Mouse (Mus musculus) liver, adult 2 months (tissue): Measurements from ENCODE around the gene Gjc2. TPM values are rescaled to one million over a fixed set of nuclear protein-coding genes. Genes with fewer than 3 reads are reported as not detected.

Experiments used
- DNase-seq: peaks from one replicate; pipeline ENCODE4 v3.0.0-alpha.2; 2011; ENCODE audit warnings: low read depth, low spot score; ENCODE audit errors: extremely low read depth
- H3K27ac ChIP-seq: fragments of 200-500 bp; replicated peaks from 2 replicates; pipeline ENCODE4 v1.5.1; 2012; ENCODE audit warnings: low read depth, mild to moderate bottlenecking, control low read depth, inconsistent platforms, low read length; ENCODE audit not compliant: insufficient read depth
- H3K27me3 ChIP-seq: fragments of 200-500 bp; 2 replicates; pipeline ENCODE4 v1.6.1; 2012; ENCODE audit warnings: mild to moderate bottlenecking, moderate library complexity, low read length, inconsistent platforms; ENCODE audit not compliant: control insufficient read depth, insufficient read depth
- H3K36me3 ChIP-seq: fragments of 200-500 bp; 2 replicates; pipeline ENCODE4 v1.6.1; 2012; ENCODE audit warnings: low read length, inconsistent platforms; ENCODE audit not compliant: control insufficient read depth, insufficient read depth
- H3K4me1 ChIP-seq: fragments of 200-500 bp; 2 replicates; pipeline ENCODE4 v1.6.1; 2011; ENCODE audit warnings: low read length; ENCODE audit not compliant: control insufficient read depth, insufficient read depth
- H3K4me3 ChIP-seq: fragments of 200-500 bp; 2 replicates; pipeline ENCODE4 v1.5.1; 2011; ENCODE audit warnings: low read depth, mild to moderate bottlenecking, control low read depth, low read length, moderate library complexity; ENCODE audit not compliant: insufficient read depth
- H3K79me2 ChIP-seq: fragments of 200-500 bp; 2 replicates; pipeline ENCODE4 v1.6.1; 2012; ENCODE audit warnings: inconsistent platforms, mild to moderate bottlenecking, low read length, moderate library complexity; ENCODE audit not compliant: control insufficient read depth, insufficient read depth
- H3K9ac ChIP-seq: fragments of 200-500 bp; 2 replicates; pipeline ENCODE4 v1.6.1; 2012; ENCODE audit warnings: low read depth, mild to moderate bottlenecking, control low read depth, inconsistent platforms, low read length
- CTCF ChIP-seq: fragments of 200-500 bp; IDR thresholded peaks from 2 replicates; pipeline ENCODE4 v1.5.1; 2011; ENCODE audit warnings: low read depth, low read length, control low read depth
- POLR2A ChIP-seq: fragments of 200-500 bp; IDR thresholded peaks from 2 replicates; pipeline ENCODE4 v1.6.1; 2011; ENCODE audit warnings: low read length, control low read depth; ENCODE audit not compliant: insufficient read depth; ENCODE audit errors: extremely low read depth
- WGBS: fragments of 180-500 bp; shearing (Covaris S2); methylation state at CpG from one replicate; pipeline ENCODE4 v1.1.7; 2018; 5-methylcytosine and 5-hydroxymethylcytosine counted together
- polyA plus RNA-seq: library from polyadenylated mRNA; depleted of rRNA; stranded (reverse); fragments of >200 nt; gene quantifications from 2 replicates; pipeline ENCODE4 v1.2.3, GENCODE M21; 2012
- total RNA-seq: library from RNA; depleted of rRNA; stranded (reverse); fragments of >200 nt; gene quantifications from 2 replicates; pipeline ENCODE4 v1.2.3, GENCODE M21; 2014

Gjc2 gene
- total and polyA plus RNA-seq, 2 experiments = 0.46 to 0.66 TPM

DNA sequence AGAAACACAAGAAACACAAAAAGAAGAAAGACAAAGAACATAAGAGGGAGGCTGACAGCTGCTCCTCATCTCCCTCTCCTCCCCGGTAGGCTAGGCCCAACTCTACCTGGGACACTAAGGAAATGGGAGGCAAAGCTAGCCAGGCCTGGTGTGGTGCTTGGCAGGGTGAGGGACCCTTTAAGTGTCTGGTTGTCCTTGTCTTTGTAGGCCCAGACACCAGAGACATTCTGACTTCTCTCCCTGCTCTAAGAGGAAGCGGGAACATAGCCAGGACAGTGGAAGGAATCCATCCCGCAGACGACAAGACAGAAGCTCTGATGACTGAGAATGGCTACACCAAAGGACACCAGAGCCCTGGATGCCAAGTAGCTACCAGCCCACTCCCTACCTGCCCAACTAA lies 27.0 kb upstream of the Gjc2 start:
- 69% methylated on average over 4 of the region's 4 CpGs for WGBS
- TF ChIP-seq CTCF (no peak), POLR2A (no peak)
- DNase-seq = no peak
- peaks cover 19% of the 10 kb centered on the region; the same call in 1 of the 2 replicates for H3K79me2 ChIP-seq
- no peaks in the 10 kb centered on the region for H3K27me3 ChIP-seq
- no peak overlapping the region for H3K9ac ChIP-seq
- no peak overlapping the region for H3K4me3 ChIP-seq
- no peak overlapping the region for H3K27ac ChIP-seq
- H3K36me3 ChIP-seq = peaks cover 30% of the 10 kb centered on the region
- H3K4me1 ChIP-seq = peaks cover 18% of the 10 kb centered on the region

DNA sequence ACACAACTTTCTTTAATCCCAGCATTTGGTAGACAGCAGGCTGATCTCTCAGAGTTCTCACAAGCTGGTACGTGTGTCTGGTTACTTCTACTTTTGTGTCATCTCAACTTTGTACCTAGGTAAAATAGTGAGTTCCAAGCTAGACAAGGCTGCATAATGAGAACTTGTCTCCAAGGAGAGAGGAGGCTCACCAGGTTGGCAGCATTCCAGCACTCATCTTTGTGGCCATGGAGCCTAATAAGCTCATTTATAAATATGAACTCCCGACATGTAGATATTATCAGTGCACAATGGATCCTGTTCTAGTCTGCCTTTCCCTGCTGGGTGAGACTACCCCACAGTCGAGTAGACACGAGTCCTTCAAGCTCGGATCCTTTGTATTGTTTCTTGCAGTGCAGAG lies 26.6 kb upstream of the Gjc2 start:
- Histone ChIP-seq H3K9ac (peak overlapping the region; percentile 23), H3K79me2 (peaks cover 16% of the 10 kb centered on the region; the same call in 1 of the 2 replicates), H3K4me3 (no peak overlapping the region), H3K27me3 (no peaks in the 10 kb centered on the region), H3K27ac (no peak overlapping the region), H3K36me3 (peaks cover 28% of the 10 kb centered on the region), H3K4me1 (peaks cover 15% of the 10 kb centered on the region)
- TF ChIP-seq POLR2A (no peak), CTCF (no peak)
- WGBS = 63% methylated on average over 5 of the region's 5 CpGs
- DNase-seq = no peak

GRCm38 (mm10) chr11:59209003-59209441 lies 26.0 kb upstream of the Gjc2 start:
- peaks cover 15% of the 10 kb centered on the region for H3K4me1 ChIP-seq
- peaks cover 12% of the 10 kb centered on the region; the same call in 1 of the 2 replicates for H3K79me2 ChIP-seq
- peak overlapping the region; percentile 89 for H3K4me3 ChIP-seq
- H3K36me3 ChIP-seq = peaks cover 27% of the 10 kb centered on the region
- H3K9ac ChIP-seq = peak overlapping the region; percentile 96
- TF ChIP-seq POLR2A = no peak
- peak; percentile 89 for TF ChIP-seq CTCF
- peak overlapping the region; percentile 12; the same call in 1 of the 2 replicates for H3K27ac ChIP-seq
- peak; percentile 76 for DNase-seq
- WGBS = 4% methylated on average over 18 of the region's 18 CpGs
- no peaks in the 10 kb centered on the region for H3K27me3 ChIP-seq

DNA sequence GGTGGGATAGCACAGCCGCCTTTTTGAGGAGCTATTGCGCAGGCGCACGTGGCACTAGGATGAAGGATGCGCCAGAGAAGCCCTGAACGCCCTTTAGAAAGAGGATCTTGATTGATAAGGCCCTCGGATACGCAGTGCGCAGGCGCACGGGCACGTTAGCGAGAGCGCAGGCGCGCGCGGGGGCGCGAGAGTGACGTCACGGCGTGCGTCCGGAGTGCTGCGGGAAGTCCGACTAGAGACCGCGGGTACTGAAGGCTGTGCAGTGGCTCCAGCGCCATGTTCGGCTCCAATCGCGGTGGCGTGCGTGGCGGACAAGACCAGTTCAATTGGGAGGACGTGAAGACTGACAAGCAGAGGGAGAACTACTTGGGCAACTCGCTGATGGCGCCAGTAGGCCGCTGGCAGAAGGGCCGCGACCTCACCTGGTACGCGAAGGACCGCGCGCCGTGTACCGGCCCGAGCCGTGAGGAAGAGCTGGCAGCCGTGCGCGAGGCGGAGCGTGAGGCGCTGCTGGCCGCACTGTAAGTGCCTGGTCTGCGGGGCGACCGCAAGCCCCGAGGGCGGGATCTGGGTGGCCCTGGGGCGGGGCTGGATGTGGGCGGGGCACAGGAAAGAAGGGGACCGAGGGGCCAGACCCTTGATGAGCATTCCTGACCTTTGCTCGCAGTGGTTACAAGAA lies 25.3 kb upstream of the Gjc2 start, which contains the start of gene 2310033P09Rik:
Gene 2310033P09Rik, plus strand, starts transcription at position 169 of the 679 bp plus-strand sequence.
- H3K4me1 ChIP-seq = peaks cover 11% of the 10 kb centered on the region
- WGBS = under 1% methylated on average over 67 of the region's 67 CpGs
- peak; percentile 90 for TF ChIP-seq POLR2A
- no peak for TF ChIP-seq CTCF
- peak; percentile 85 for DNase-seq
- no peaks in the 10 kb centered on the region for H3K27me3 ChIP-seq
- H3K9ac ChIP-seq = peak within 1 kb of the TSS; percentile 96
- H3K79me2 ChIP-seq = peaks cover 7% of the 10 kb centered on the region; the same call in 1 of the 2 replicates
- peak within 1 kb of the TSS; percentile 89 for H3K27ac ChIP-seq
- H3K4me3 ChIP-seq = peak within 1 kb of the TSS; percentile 89
- peaks cover 27% of the 10 kb centered on the region for H3K36me3 ChIP-seq

DNA sequence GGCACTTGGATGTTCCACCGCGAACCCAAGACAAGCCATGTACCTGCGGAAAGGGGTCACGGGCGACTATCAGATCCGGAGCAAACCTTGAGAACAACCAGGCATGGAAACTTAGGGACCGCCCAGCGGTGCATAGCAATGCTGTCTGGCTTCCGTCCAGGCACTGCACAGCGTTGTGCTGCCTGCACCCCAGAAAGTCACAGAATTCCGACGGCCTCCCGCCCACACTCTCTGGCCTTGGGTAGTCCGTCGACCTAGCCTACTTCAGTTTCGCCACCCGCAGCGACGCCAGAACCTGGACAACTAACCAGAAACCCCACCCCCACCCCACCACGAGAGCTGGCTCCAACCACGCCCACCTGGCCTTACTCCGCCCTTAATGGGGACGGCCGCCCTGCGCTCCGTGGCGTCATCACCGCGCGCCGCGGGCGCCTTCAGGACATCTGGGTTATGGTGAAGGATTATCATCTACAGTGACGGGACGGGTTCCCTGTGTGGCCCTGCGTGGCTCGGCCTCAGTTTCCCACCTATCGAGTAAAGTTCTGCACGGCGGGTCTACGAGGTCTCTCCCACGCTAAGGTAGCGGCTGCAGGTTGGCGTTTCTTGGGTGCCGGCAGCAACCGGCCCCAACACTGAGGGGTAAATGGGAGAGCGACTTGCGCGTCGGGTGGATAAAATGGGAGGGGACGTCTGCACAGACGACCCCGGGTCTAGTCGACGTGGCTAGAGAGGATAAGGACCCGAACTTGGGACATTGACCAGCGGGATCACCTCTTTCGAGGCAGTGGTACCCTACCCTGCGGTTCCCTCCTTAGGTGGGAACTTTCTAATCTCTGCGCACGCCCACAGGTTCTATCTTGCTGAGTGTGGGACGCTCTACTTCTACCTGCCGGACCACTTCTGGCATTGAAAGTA lies 19.3 kb upstream of the Gjc2 start, which contains the start of gene Mrpl55:
Gene Mrpl55, plus strand, starts transcription at position 406 of the 915 bp plus-strand sequence.
- Histone ChIP-seq H3K9ac (peak within 1 kb of the TSS; percentile 83), H3K4me1 (peaks cover 6% of the 10 kb centered on the region), H3K4me3 (peak within 1 kb of the TSS; percentile 94), H3K27me3 (no peaks in the 10 kb centered on the region), H3K36me3 (peaks cover 8% of the 10 kb centered on the region; the same call in 1 of the 2 replicates), H3K27ac (peak within 1 kb of the TSS; percentile 61), H3K79me2 (peaks cover 10% of the 10 kb centered on the region; the same call in 1 of the 2 replicates)
- DNase-seq = peak; percentile 90
- under 1% methylated on average over 63 of the region's 63 CpGs for WGBS
- peak; percentile 61; the same call in 1 of the 2 replicates for TF ChIP-seq POLR2A
- no peak for TF ChIP-seq CTCF
